Comparison of ENCODE assay signal across 22 mouse cellular contexts in the genomic region with DNA sequence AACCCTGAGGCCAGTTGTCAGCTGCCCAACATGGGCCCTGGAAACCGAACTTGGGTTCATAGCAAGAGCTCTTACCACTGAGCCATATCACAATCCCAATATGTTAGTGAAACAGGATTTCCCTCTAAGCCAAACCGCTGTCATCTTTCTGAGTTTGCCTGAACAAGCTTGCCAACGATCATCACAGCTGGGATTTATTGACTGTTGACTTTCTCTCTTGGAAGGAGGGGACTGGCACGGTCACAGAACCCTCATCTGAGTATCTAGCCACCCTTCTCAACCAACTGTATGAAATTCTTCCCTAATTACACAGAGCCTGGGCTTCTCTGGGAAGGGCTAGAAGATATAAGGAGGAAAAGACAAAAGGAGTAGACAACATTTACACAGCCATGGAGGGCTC. TPM values are rescaled to one million over a fixed set of nuclear protein-coding genes. Genes with fewer than 3 reads are reported as not detected.
"Had no signal": no experiment of that assay in that cellular context is flagged by ENCODE, and none has a peak within 500 bp of the region (broad histone marks: within the 10 kb centered on the region; RNA-seq: fewer than 3 reads in every experiment).

No protein-coding gene starts in this region.

- H3K27me3 ChIP-seq: kidney, embryonic 15.5 days; limb, embryonic 13.5 days; midbrain, embryonic 12.5 days; neural tube, embryonic 13.5 days had no signal

- H3K9me3 ChIP-seq: kidney, embryonic 15.5 days; limb, embryonic 13.5 days; midbrain, embryonic 12.5 days; neural tube, embryonic 13.5 days had no signal

- H3K9ac ChIP-seq: kidney, embryonic 15.5 days; limb, embryonic 13.5 days; liver, embryonic 14.5 days; midbrain, embryonic 12.5 days; neural tube, embryonic 13.5 days had no signal

- H3K27ac ChIP-seq: kidney, embryonic 15.5 days; limb, embryonic 13.5 days; liver, embryonic 14.5 days; midbrain, embryonic 12.5 days; neural tube, embryonic 13.5 days had no signal

- DNase-seq: kidney, adult 2 months; kidney, postnatal 14 days; left cerebral cortex, postnatal 4 days; right cerebral cortex, adult 18-20 months; right cerebral cortex, postnatal 25 days; thymus, postnatal 4 days had no signal

- H3K4me2 ChIP-seq: kidney, embryonic 15.5 days; limb, embryonic 13.5 days; midbrain, embryonic 12.5 days; neural tube, embryonic 13.5 days had no signal

- H3K4me3 ChIP-seq: kidney, embryonic 15.5 days; limb, embryonic 13.5 days; midbrain, embryonic 12.5 days; neural tube, embryonic 13.5 days had no signal

- H3K4me1 ChIP-seq: kidney, embryonic 15.5 days; midbrain, embryonic 12.5 days; neural tube, embryonic 13.5 days had no signal

- H3K36me3 ChIP-seq: kidney, embryonic 15.5 days; limb, embryonic 13.5 days; midbrain, embryonic 12.5 days; neural tube, embryonic 13.5 days had no signal

- ATAC-seq: midbrain, embryonic 16.5 days had no signal

RNA-seq across cellular contexts. Expression of a gene that starts 22.2 kb away (rescaled TPM):
- total RNA-seq: megakaryocyte-erythroid progenitor cell, adult 5-6 weeks had no signal

RNA-seq across cellular contexts. Expression of a gene that starts 26.1 kb away (rescaled TPM):
- total RNA-seq: layer of hippocampus, adult 8-10 months; layer of hippocampus, postnatal 14 days; left cerebral cortex, adult 18-20 months; left cerebral cortex, postnatal 10 days; left cerebral cortex, postnatal 4 days; liver, adult 2 months; megakaryocyte-erythroid progenitor cell, adult 5-6 weeks had no signal
- polyA plus RNA-seq: kidney, adult 2 months; kidney, embryonic 15.5 days; large intestine, adult 2 months; limb, embryonic 13.5 days; liver, adult 2 months; liver, embryonic 14.5 days; midbrain, embryonic 12.5 days; midbrain, embryonic 16.5 days; neural tube, embryonic 13.5 days; small intestine, adult 2 months; stomach, embryonic 16.5 days; thymus, postnatal 0 days had no signal
